In the genomic region with DNA sequence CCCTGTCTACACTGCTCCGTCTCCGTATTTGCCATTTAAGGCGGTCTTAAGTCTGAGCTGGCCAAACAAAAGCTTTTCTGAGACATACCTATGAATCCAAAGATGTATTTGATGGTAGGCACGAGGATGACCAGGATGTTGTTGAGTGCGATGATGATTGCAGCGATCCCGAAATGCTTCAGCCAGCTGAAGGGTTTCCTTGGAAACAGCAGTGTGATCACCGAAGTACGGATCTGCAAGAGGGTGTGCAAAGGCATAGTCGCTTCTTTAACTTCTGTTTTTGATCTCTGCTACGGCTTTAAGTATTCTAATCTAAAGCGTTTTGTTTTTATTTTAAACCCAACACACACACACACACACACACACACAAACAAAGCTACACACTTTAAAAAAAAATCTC, we compare ENCODE assay signal across 13 mouse cellular contexts. TPM values are rescaled to one million over a fixed set of nuclear protein-coding genes. Genes with fewer than 3 reads are reported as not detected.
DNase-seq lines count a peak whose midpoint lies in the region; ATAC-seq and TF ChIP-seq lines count a peak whose summit lies in the region.
"Had no signal": no experiment of that assay in that cellular context is flagged by ENCODE, and none has a peak within 500 bp of the region (broad histone marks: within the 10 kb centered on the region; RNA-seq: fewer than 3 reads in every experiment).

No protein-coding gene starts in this region.

- DNase-seq in hindbrain, embryonic 10.5 days (ENCODE audit: low spot score) = no peak
- no peak for DNase-seq in hindbrain, embryonic 14.5 days (ENCODE audit: low spot score)
- peak; percentile 38 for DNase-seq in midbrain, embryonic 14.5 days
- DNase-seq in right cerebral cortex, postnatal 10 days (ENCODE audit: low spot score in 2 of 2) = peak; percentile 35 to 49
- no peak for DNase-seq in Muller cell, postnatal 12 days (ENCODE audit: inconsistent ontology term)
- DNase-seq: cerebellum, postnatal 14 days; thymus, adult 2 months had no signal

- H3K27me3 ChIP-seq in hindbrain, embryonic 10.5 days (ENCODE audit: insufficient read depth, poor library complexity, severe bottlenecking) = no peaks in the 10 kb centered on the region
- no peaks in the 10 kb centered on the region for H3K27me3 ChIP-seq in hindbrain, embryonic 14.5 days (ENCODE audit: control insufficient read depth, insufficient read depth, low read length)
- no peaks in the 10 kb centered on the region for H3K27me3 ChIP-seq in midbrain, embryonic 14.5 days (ENCODE audit: control insufficient read depth, insufficient read depth, low read length)
- H3K27me3 ChIP-seq in midbrain, embryonic 15.5 days (replicated peaks) = no peaks in the 10 kb centered on the region
- H3K27me3 ChIP-seq: CH12.LX, Patski had no signal

- no peak for TF ChIP-seq CTCF in embryonic fibroblast, embryonic 13.5 days (IDR thresholded peaks at IDR 0.05; ENCODE audit: borderline replicate concordance, insufficient read depth, low read length)

- H3K36me3 ChIP-seq in hindbrain, embryonic 10.5 days = peaks cover 3% of the 10 kb centered on the region; the same call in 1 of the 2 replicates
- no peaks in the 10 kb centered on the region for H3K36me3 ChIP-seq in hindbrain, embryonic 14.5 days (replicated peaks; ENCODE audit: control insufficient read depth, insufficient read depth)
- no peaks in the 10 kb centered on the region for H3K36me3 ChIP-seq in midbrain, embryonic 14.5 days (ENCODE audit: control insufficient read depth, insufficient read depth, low read length)
- no peaks in the 10 kb centered on the region for H3K36me3 ChIP-seq in midbrain, embryonic 15.5 days (replicated peaks)

- peak overlapping the region; percentile 78; the same call in 1 of the 2 replicates for H3K27ac ChIP-seq in hindbrain, embryonic 10.5 days
- H3K27ac ChIP-seq in hindbrain, embryonic 14.5 days = no peak overlapping the region
- no peak overlapping the region for H3K27ac ChIP-seq in midbrain, embryonic 14.5 days (replicated peaks; ENCODE audit: low read depth, low read length)
- H3K27ac ChIP-seq in midbrain, embryonic 15.5 days = no peak overlapping the region
- peak overlapping the region; percentile 99 for H3K27ac ChIP-seq in embryonic fibroblast, embryonic 13.5 days (ENCODE audit: insufficient read depth, low read length)
- H3K27ac ChIP-seq: liver, embryonic 14.5 days had no signal

- no peak overlapping the region for H3K4me3 ChIP-seq in hindbrain, embryonic 10.5 days
- no peak overlapping the region for H3K4me3 ChIP-seq in hindbrain, embryonic 14.5 days (replicated peaks; ENCODE audit: low read length)
- no peak overlapping the region for H3K4me3 ChIP-seq in midbrain, embryonic 14.5 days (replicated peaks; ENCODE audit: low read depth, low read length)
- H3K4me3 ChIP-seq in midbrain, embryonic 15.5 days = no peak overlapping the region
- no peak overlapping the region for H3K4me3 ChIP-seq in embryonic fibroblast, embryonic 13.5 days (ENCODE audit: insufficient read depth, low read length)

- WGBS in hindbrain, embryonic 10.5 days = 76% methylated on average over 12 of the region's 12 CpGs
- WGBS in hindbrain, embryonic 14.5 days = 71% methylated on average over 12 of the region's 12 CpGs
- 57% methylated on average over 12 of the region's 12 CpGs for WGBS in midbrain, embryonic 14.5 days
- 58% methylated on average over 12 of the region's 12 CpGs for WGBS in midbrain, embryonic 15.5 days

- no peak for ATAC-seq in hindbrain, embryonic 14.5 days (ENCODE audit: low FRiP score)
- no peak for ATAC-seq in midbrain, embryonic 14.5 days (ENCODE audit: low FRiP score, low TSS enrichment)
- no peak for ATAC-seq in midbrain, embryonic 15.5 days (replicated peaks)
- ATAC-seq in granulocyte monocyte progenitor cell, adult 5-6 weeks (replicated peaks; ENCODE audit: poor library complexity, severe bottlenecking) = no peak
- ATAC-seq: Patski had no signal

- H3K4me2 ChIP-seq in hindbrain, embryonic 14.5 days (replicated peaks) = no peak overlapping the region
- H3K4me2 ChIP-seq in midbrain, embryonic 14.5 days (ENCODE audit: low read length) = no peak overlapping the region
- no peak overlapping the region for H3K4me2 ChIP-seq in midbrain, embryonic 15.5 days

- H3K9me3 ChIP-seq in hindbrain, embryonic 10.5 days = no peaks in the 10 kb centered on the region
- H3K9me3 ChIP-seq in hindbrain, embryonic 14.5 days (ENCODE audit: control insufficient read depth, low read length) = no peaks in the 10 kb centered on the region
- H3K9me3 ChIP-seq in midbrain, embryonic 14.5 days (ENCODE audit: control insufficient read depth, low read length) = no peaks in the 10 kb centered on the region
- no peaks in the 10 kb centered on the region for H3K9me3 ChIP-seq in midbrain, embryonic 15.5 days

- H3K9ac ChIP-seq in hindbrain, embryonic 14.5 days = no peak overlapping the region
- H3K9ac ChIP-seq in midbrain, embryonic 14.5 days (replicated peaks; ENCODE audit: low read length) = no peak overlapping the region
- H3K9ac ChIP-seq in midbrain, embryonic 15.5 days = no peak overlapping the region
- H3K9ac ChIP-seq: liver, embryonic 14.5 days had no signal

- no peak for TF ChIP-seq POLR2A in embryonic fibroblast, embryonic 13.5 days (IDR thresholded peaks at IDR 0.05; ENCODE audit: low read depth, low read length)

- peaks cover 24% of the 10 kb centered on the region for H3K4me1 ChIP-seq in hindbrain, embryonic 10.5 days (replicated peaks)
- H3K4me1 ChIP-seq in hindbrain, embryonic 14.5 days (replicated peaks; ENCODE audit: control insufficient read depth, insufficient read depth, low read length) = no peaks in the 10 kb centered on the region; the same call in 1 of the 2 replicates
- H3K4me1 ChIP-seq in midbrain, embryonic 14.5 days (ENCODE audit: control insufficient read depth, insufficient read depth, low read length) = no peaks in the 10 kb centered on the region
- H3K4me1 ChIP-seq in midbrain, embryonic 15.5 days = no peaks in the 10 kb centered on the region
- peaks cover 23% of the 10 kb centered on the region for H3K4me1 ChIP-seq in embryonic fibroblast, embryonic 13.5 days (ENCODE audit: control insufficient read depth, insufficient read depth, low read length)

RNA-seq across cellular contexts. Expression of gene Slc38a4, which starts 56.4 kb away (rescaled TPM):
- polyA plus RNA-seq in hindbrain, embryonic 10.5 days (2016; fragmentation: Nextera tagmentation; extraction: Ambion mirVana) = 28.6 and 37.9 TPM in 2 replicates
- 3.6 and 3.9 TPM in 2 replicates for polyA plus RNA-seq in hindbrain, embryonic 14.5 days (2014; fragmentation: Nextera tagmentation; extraction: Ambion mirVana)
- polyA plus RNA-seq in midbrain, embryonic 14.5 days (2014; fragmentation: Nextera tagmentation; extraction: Ambion mirVana) = 1.5 and 3.9 TPM in 2 replicates
- polyA plus RNA-seq in midbrain, embryonic 15.5 days (2015; fragmentation: Nextera tagmentation; extraction: Ambion mirVana) = 4.1 TPM in 2 replicates
- 71.6 and 93.6 TPM in 2 replicates for polyA plus RNA-seq in embryonic fibroblast, embryonic 13.5 days (2011; ENCODE audit: insufficient read length, low read depth, missing spikeins)
- not detected in 2 replicates for total RNA-seq in granulocyte monocyte progenitor cell, adult 5-6 weeks (2014; fragmentation: Nextera tagmentation)
- total RNA-seq in granulocyte monocyte progenitor cell, adult 5-6 weeks (2017) = not detected in 2 replicates

Comparison
In these comparisons a context has a peak if more than half of its experiments do, and no peak if none do; other contexts are left out.
1. H3K27ac ChIP-seq: peak in hindbrain, embryonic 10.5 days (single experiment) and embryonic fibroblast, embryonic 13.5 days (single experiment); none in hindbrain, embryonic 14.5 days (single experiment), midbrain, embryonic 14.5 days (single experiment) and midbrain, embryonic 15.5 days (single experiment).
2. DNase-seq: peak in midbrain, embryonic 14.5 days (single experiment) and right cerebral cortex, postnatal 10 days (2 of 2); none in hindbrain, embryonic 10.5 days (single experiment), hindbrain, embryonic 14.5 days (single experiment) and Muller cell, postnatal 12 days (single experiment).